Mouse (Mus musculus) liver, embryonic 15.5 days (tissue): ENCODE measurements around the gene Fcgr3. TPM values are rescaled to one million over a fixed set of nuclear protein-coding genes. Genes with fewer than 3 reads are reported as not detected.
"Not testable (repeated sequence)": the region's sequence is repeated elsewhere in the genome, so short reads cannot be mapped to it uniquely, and the experiment has no call there.

Experiments used
- ATAC-seq: fragments of 200-750 bp; cut with Nextera tagmentation; 2 replicates; pipeline ENCODE4 v1.8.0; 2017; ENCODE audit warnings: moderate number of reproducible peaks, mild to moderate bottlenecking, moderate library complexity; ENCODE audit not compliant: insufficient read depth
- H3K27ac ChIP-seq: fragments of 300-500 bp; sonication (generic); replicated peaks from 2 replicates; pipeline ENCODE4 v1.5.1; 2015; ENCODE audit warnings: mild to moderate bottlenecking, inconsistent platforms
- H3K27me3 ChIP-seq: fragments of 300-500 bp; sonication (generic); 2 replicates; pipeline ENCODE4 v1.6.1; 2015; ENCODE audit warnings: mild to moderate bottlenecking, inconsistent platforms
- H3K36me3 ChIP-seq: fragments of 300-500 bp; sonication (generic); replicated peaks from 2 replicates; pipeline ENCODE4 v1.6.1; 2015; ENCODE audit warnings: moderate library complexity, mild to moderate bottlenecking, inconsistent platforms
- H3K4me1 ChIP-seq: fragments of 300-500 bp; sonication (generic); replicated peaks from 2 replicates; pipeline ENCODE4 v1.6.1; 2015; ENCODE audit warnings: inconsistent platforms
- H3K4me2 ChIP-seq: fragments of 300-500 bp; sonication (generic); 2 replicates; pipeline ENCODE4 v1.6.1; 2015; ENCODE audit warnings: moderate library complexity, mild to moderate bottlenecking, inconsistent platforms
- H3K4me3 ChIP-seq: fragments of 300-500 bp; sonication (generic); replicated peaks from 2 replicates; pipeline ENCODE4 v1.5.1; 2015; ENCODE audit warnings: mild to moderate bottlenecking, inconsistent platforms
- H3K9ac ChIP-seq: fragments of 300-500 bp; sonication (generic); 2 replicates; pipeline ENCODE4 v1.6.1; 2015; ENCODE audit warnings: moderate library complexity, mild to moderate bottlenecking, inconsistent platforms
- H3K9me3 ChIP-seq: fragments of 300-500 bp; sonication (generic); replicated peaks from 2 replicates; pipeline ENCODE4 v1.6.1; 2016; ENCODE audit warnings: inconsistent platforms
- WGBS: fragments of 180-500 bp; shearing (Covaris S2); methylation state at CpG from one replicate; pipeline ENCODE4 v1.1.7; 2015; ENCODE audit warnings: mixed read lengths; ENCODE audit not compliant: insufficient replicate concordance; 5-methylcytosine and 5-hydroxymethylcytosine counted together
- polyA plus RNA-seq: library from polyadenylated mRNA; unstranded; fragments of >200 nt; fragmentation: Nextera tagmentation; extraction: Ambion mirVana; gene quantifications from 2 replicates; pipeline ENCODE4 v1.2.1, GENCODE M21; 2015

Fcgr3 gene
- polyA plus RNA-seq, 1 experiment from 2014 or later: 27.2 TPM

GRCm38 (mm10) chr1:171101733-171102546 is 37.2 kb upstream of the Fcgr3 start:
- H3K4me3 ChIP-seq: peak overlapping the region; percentile 73
- peak overlapping the region; percentile 67 for H3K9ac ChIP-seq
- no peaks in the 10 kb centered on the region for H3K36me3 ChIP-seq
- WGBS: under 1% methylated on average over 40 of the region's 40 CpGs
- H3K4me2 ChIP-seq: peak overlapping the region; percentile 94
- no peaks in the 10 kb centered on the region for H3K27me3 ChIP-seq
- peak; percentile 77 for ATAC-seq
- no peaks in the 10 kb centered on the region for H3K9me3 ChIP-seq
- H3K27ac ChIP-seq: peak overlapping the region; percentile 76
- H3K4me1 ChIP-seq: peaks cover 52% of the 10 kb centered on the region

GRCm38 (mm10) chr1:171101033-171101432 is 36.3 kb upstream of the Fcgr3 start:
- no peak overlapping the region for H3K9ac ChIP-seq
- H3K4me1 ChIP-seq: peaks cover 61% of the 10 kb centered on the region
- ATAC-seq: no peak
- H3K9me3 ChIP-seq: no peaks in the 10 kb centered on the region
- H3K27me3 ChIP-seq: no peaks in the 10 kb centered on the region
- no peak overlapping the region for H3K27ac ChIP-seq
- peak overlapping the region; percentile 94 for H3K4me2 ChIP-seq
- no peaks in the 10 kb centered on the region for H3K36me3 ChIP-seq
- WGBS: 32% methylated on average over 2 of the region's 2 CpGs
- 0 out of 2 replicates have a peak overlapping the region, but pooled peaks have one; percentile 5 for H3K4me3 ChIP-seq

- no peak overlapping the region for H3K9ac ChIP-seq
- no peak overlapping the region for H3K27ac ChIP-seq
- peaks cover 62% of the 10 kb centered on the region for H3K4me1 ChIP-seq
- no peaks in the 10 kb centered on the region for H3K9me3 ChIP-seq
- H3K36me3 ChIP-seq: no peaks in the 10 kb centered on the region
- no peak overlapping the region for H3K4me3 ChIP-seq
- 17% methylated on average over 2 of the region's 2 CpGs for WGBS
- ATAC-seq: 0 out of 2 replicates have a peak, but pooled peaks have one; percentile 4
- H3K4me2 ChIP-seq: 0 out of 2 replicates have a peak overlapping the region, but pooled peaks have one; percentile 5
- no peaks in the 10 kb centered on the region for H3K27me3 ChIP-seq
Observed at GRCm38 (mm10) chr1:171097612-171098011, 32.9 kb upstream of the Fcgr3 start.

- Histone ChIP-seq H3K36me3 (no peaks in the 10 kb centered on the region), H3K9me3 (no peaks in the 10 kb centered on the region), H3K4me3 (no peak overlapping the region), H3K4me2 (0 out of 2 replicates have a peak overlapping the region, but pooled peaks have one; percentile 5), H3K27ac (no peak overlapping the region), H3K27me3 (no peaks in the 10 kb centered on the region), H3K4me1 (peaks cover 57% of the 10 kb centered on the region), H3K9ac (no peak overlapping the region)
- no peak for ATAC-seq
Observed at GRCm38 (mm10) chr1:171097136-171097535, 32.4 kb upstream of the Fcgr3 start.

GRCm38 (mm10) chr1:171096110-171096964 is 31.6 kb upstream of the Fcgr3 start:
- Histone ChIP-seq H3K9ac (no peak overlapping the region), H3K4me1 (peaks cover 51% of the 10 kb centered on the region), H3K4me3 (no peak overlapping the region), H3K4me2 (peak overlapping the region; percentile 20), H3K27me3 (no peaks in the 10 kb centered on the region), H3K9me3 (no peaks in the 10 kb centered on the region), H3K27ac (no peak overlapping the region), H3K36me3 (no peaks in the 10 kb centered on the region)
- WGBS: 38% methylated on average over 10 of the region's 10 CpGs
- ATAC-seq: no peak

GRCm38 (mm10) chr1:171094424-171094823 is 29.7 kb upstream of the Fcgr3 start:
- peaks cover 35% of the 10 kb centered on the region for H3K4me1 ChIP-seq
- 25% methylated on average over 4 of the region's 4 CpGs for WGBS
- H3K4me3 ChIP-seq: no peak overlapping the region
- no peak overlapping the region for H3K9ac ChIP-seq
- no peaks in the 10 kb centered on the region for H3K27me3 ChIP-seq
- ATAC-seq: no peak
- H3K4me2 ChIP-seq: no peak overlapping the region
- no peak overlapping the region for H3K27ac ChIP-seq
- H3K9me3 ChIP-seq: no peaks in the 10 kb centered on the region
- no peaks in the 10 kb centered on the region for H3K36me3 ChIP-seq

- Histone ChIP-seq H3K27ac (no peak overlapping the region), H3K4me3 (no peak overlapping the region), H3K36me3 (no peaks in the 10 kb centered on the region), H3K27me3 (peaks cover 23% of the 10 kb centered on the region), H3K9me3 (no peaks in the 10 kb centered on the region), H3K4me2 (no peak overlapping the region), H3K9ac (no peak overlapping the region), H3K4me1 (peaks cover 24% of the 10 kb centered on the region)
- ATAC-seq: no peak
- 48% methylated on average over 2 of the region's 2 CpGs for WGBS
Observed at GRCm38 (mm10) chr1:171090761-171091160, 26.0 kb upstream of the Fcgr3 start.

- Histone ChIP-seq H3K4me3 (no peak overlapping the region), H3K4me2 (no peak overlapping the region), H3K27ac (no peak overlapping the region), H3K36me3 (no peaks in the 10 kb centered on the region), H3K9ac (no peak overlapping the region), H3K27me3 (peaks cover 30% of the 10 kb centered on the region), H3K9me3 (no peaks in the 10 kb centered on the region), H3K4me1 (peaks cover 21% of the 10 kb centered on the region)
- no peak for ATAC-seq
- WGBS: 68% methylated on average over 1 of the region's 1 CpGs
Observed at GRCm38 (mm10) chr1:171089891-171090290, 25.2 kb upstream of the Fcgr3 start.

GRCm38 (mm10) chr1:171088237-171088869 is 23.6 kb upstream of the Fcgr3 start:
- not testable (repeated sequence) for H3K27ac ChIP-seq, H3K36me3 ChIP-seq, H3K9me3 ChIP-seq, H3K9ac ChIP-seq
- H3K4me2 ChIP-seq: peak overlapping the region; percentile 53
- 0 out of 2 replicates have a peak, but pooled peaks have one; percentile 23 for ATAC-seq
- 0 out of 2 replicates have a peak overlapping the region, but pooled peaks have one; percentile 14 for H3K4me3 ChIP-seq
- H3K4me1 ChIP-seq: peaks cover 17% of the 10 kb centered on the region
- WGBS: 3% methylated on average over 10 of the region's 10 CpGs
- H3K27me3 ChIP-seq: peaks cover 33% of the 10 kb centered on the region

- H3K4me2 ChIP-seq: peak overlapping the region; percentile 64
- H3K27ac ChIP-seq: no peak overlapping the region
- ATAC-seq: no peak
- H3K4me1 ChIP-seq: peaks cover 17% of the 10 kb centered on the region
- H3K36me3 ChIP-seq: no peaks in the 10 kb centered on the region
- no peak overlapping the region for H3K9ac ChIP-seq
- no peaks in the 10 kb centered on the region for H3K9me3 ChIP-seq
- under 1% methylated on average over 26 of the region's 26 CpGs for WGBS
- peak overlapping the region; percentile 45 for H3K4me3 ChIP-seq
- H3K27me3 ChIP-seq: peaks cover 40% of the 10 kb centered on the region
Observed at GRCm38 (mm10) chr1:171085718-171086117, 21.0 kb upstream of the Fcgr3 start.
